Comparison of ENCODE assay signal across 24 mouse cellular contexts in genomic region chr7:109831376-109831775, GRCm38 (mm10). TPM values are rescaled to one million over a fixed set of nuclear protein-coding genes. Genes with fewer than 3 reads are reported as not detected.
DNase-seq lines count a peak whose midpoint lies in the region; ATAC-seq and TF ChIP-seq lines count a peak whose summit lies in the region.
"Had no signal": no experiment of that assay in that cellular context is flagged by ENCODE, and none has a peak within 500 bp of the region (broad histone marks: within the 10 kb centered on the region; RNA-seq: fewer than 3 reads in every experiment).

No protein-coding gene starts in this region.

- no peak for TF ChIP-seq EP300 in stomach, postnatal 0 days (optimal IDR thresholded peaks at IDR 0.05)

- no peak for TF ChIP-seq CTCF in stomach, postnatal 0 days (IDR thresholded peaks at IDR 0.05; ENCODE audit: low read depth)

- H3K4me3 ChIP-seq in stomach, embryonic 14.5 days (ENCODE audit: low read depth, low read length), result no peak overlapping the region
- H3K4me3 ChIP-seq in stomach, postnatal 0 days (ENCODE audit: low read depth, low read length), result no peak overlapping the region
- H3K4me3 ChIP-seq in stomach, embryonic 16.5 days (replicated peaks; ENCODE audit: low read length), result no peak overlapping the region
- H3K4me3 ChIP-seq: forebrain, embryonic 10.5 days; gastrocnemius, adult 2 months; hindbrain, embryonic 12.5 days; hindbrain, embryonic 15.5 days had no signal

- H3K27me3 ChIP-seq in stomach, embryonic 14.5 days (ENCODE audit: control insufficient read depth, insufficient read depth, low read length), result no peaks in the 10 kb centered on the region
- no peaks in the 10 kb centered on the region for H3K27me3 ChIP-seq in stomach, postnatal 0 days (ENCODE audit: control insufficient read depth, insufficient read depth, low read length)
- H3K27me3 ChIP-seq in stomach, embryonic 16.5 days (ENCODE audit: control insufficient read depth, insufficient read depth, low read length), result no peaks in the 10 kb centered on the region
- H3K27me3 ChIP-seq: hindbrain, embryonic 12.5 days; hindbrain, embryonic 15.5 days had no signal

- H3K9ac ChIP-seq in stomach, embryonic 14.5 days (replicated peaks; ENCODE audit: low read depth, low read length), result no peak overlapping the region
- H3K9ac ChIP-seq in stomach, postnatal 0 days (ENCODE audit: low read length), result no peak overlapping the region
- no peak overlapping the region for H3K9ac ChIP-seq in stomach, embryonic 16.5 days (ENCODE audit: low read length)
- H3K9ac ChIP-seq: forebrain, postnatal 0 days; hindbrain, embryonic 12.5 days; hindbrain, embryonic 15.5 days had no signal

- H3K36me3 ChIP-seq in stomach, embryonic 14.5 days (ENCODE audit: control insufficient read depth, insufficient read depth, low read length), result no peaks in the 10 kb centered on the region
- H3K36me3 ChIP-seq in stomach, postnatal 0 days (ENCODE audit: control insufficient read depth, insufficient read depth, low read length), result no peaks in the 10 kb centered on the region
- H3K36me3 ChIP-seq in stomach, embryonic 16.5 days (ENCODE audit: control insufficient read depth, insufficient read depth, low read length), result no peaks in the 10 kb centered on the region
- H3K36me3 ChIP-seq: forebrain, embryonic 10.5 days; hindbrain, embryonic 12.5 days; hindbrain, embryonic 15.5 days had no signal

- WGBS in stomach, embryonic 14.5 days, result 51% methylated on average over 2 of the region's 2 CpGs
- 64% methylated on average over 2 of the region's 2 CpGs for WGBS in stomach, postnatal 0 days
- WGBS in stomach, embryonic 16.5 days, result 57% methylated on average over 2 of the region's 2 CpGs

- ATAC-seq in stomach, embryonic 14.5 days (ENCODE audit: insufficient number of reproducible peaks, insufficient read depth, low FRiP score, low read depth), result 0 out of 2 replicates have a peak, but pooled peaks have one; percentile 15
- ATAC-seq in stomach, postnatal 0 days (ENCODE audit: low FRiP score, low TSS enrichment), result no peak
- ATAC-seq in stomach, embryonic 16.5 days (ENCODE audit: insufficient read depth, low FRiP score), result peak; percentile 26; the same call in 1 of the 2 replicates
- ATAC-seq: CD4-positive, CD25-positive, alpha-beta regulatory T cell, adult 4 months; forebrain, embryonic 14.5 days; forebrain, postnatal 0 days had no signal

- H3K27ac ChIP-seq in stomach, embryonic 14.5 days (ENCODE audit: low read length), result no peak overlapping the region
- no peak overlapping the region for H3K27ac ChIP-seq in stomach, postnatal 0 days (replicated peaks)
- no peak overlapping the region for H3K27ac ChIP-seq in stomach, embryonic 16.5 days (ENCODE audit: low read length)
- H3K27ac ChIP-seq: forebrain, embryonic 10.5 days; gastrocnemius, adult 2 months; hindbrain, embryonic 12.5 days; hindbrain, embryonic 15.5 days had no signal

- H3K4me1 ChIP-seq in stomach, embryonic 14.5 days (ENCODE audit: control insufficient read depth, insufficient read depth, low read length), result peaks cover 6% of the 10 kb centered on the region; the same call in 1 of the 2 replicates
- no peaks in the 10 kb centered on the region for H3K4me1 ChIP-seq in stomach, postnatal 0 days (replicated peaks; ENCODE audit: control insufficient read depth, insufficient read depth)
- peaks cover 4% of the 10 kb centered on the region for H3K4me1 ChIP-seq in stomach, embryonic 16.5 days (ENCODE audit: control insufficient read depth, insufficient read depth, low read length)
- H3K4me1 ChIP-seq: forebrain, embryonic 10.5 days; hindbrain, embryonic 12.5 days; hindbrain, embryonic 15.5 days had no signal

- no peak overlapping the region for H3K4me2 ChIP-seq in stomach, embryonic 14.5 days (replicated peaks; ENCODE audit: low read depth, low read length)
- H3K4me2 ChIP-seq in stomach, postnatal 0 days (replicated peaks; ENCODE audit: low read depth), result no peak overlapping the region
- no peak overlapping the region for H3K4me2 ChIP-seq in stomach, embryonic 16.5 days (ENCODE audit: low read depth, low read length)
- H3K4me2 ChIP-seq: heart, embryonic 11.5 days; hindbrain, embryonic 12.5 days; hindbrain, embryonic 15.5 days had no signal

- no peaks in the 10 kb centered on the region for H3K9me3 ChIP-seq in stomach, embryonic 14.5 days (ENCODE audit: control insufficient read depth, low read depth, low read length)
- H3K9me3 ChIP-seq in stomach, postnatal 0 days (ENCODE audit: control insufficient read depth, low read length), result no peaks in the 10 kb centered on the region
- H3K9me3 ChIP-seq in stomach, embryonic 16.5 days (replicated peaks; ENCODE audit: control insufficient read depth, low read length), result no peaks in the 10 kb centered on the region
- H3K9me3 ChIP-seq: forebrain, embryonic 10.5 days; hindbrain, embryonic 12.5 days; hindbrain, embryonic 15.5 days had no signal

- DNase-seq in adrenal gland, adult 8-10 months, result peak; percentile 39
- DNase-seq in adrenal gland, postnatal 14 days, result no peak
- peak; percentile 18 for DNase-seq in lung, postnatal 25 days (ENCODE audit: low spot score)
- DNase-seq in lung, postnatal 10 days, result no peak
- DNase-seq in stomach, postnatal 0 days (ENCODE audit: low spot score), result no peak
- no peak for DNase-seq in neural tube, embryonic 10.5 days (ENCODE audit: extremely low spot score, low spot score)
- DNase-seq: cerebellum, adult 18-20 months; cerebellum, adult 9-10 months; cerebellum, postnatal 14 days; forebrain, postnatal 0 days; gastrocnemius, adult 2 months; gastrocnemius, postnatal 14 days; heart, adult 11 months had no signal

RNA-seq across cellular contexts. Expression of gene Scube2, which starts 34.1 kb away (rescaled TPM):
- 1 to 10 TPM in 3 of 4 experiments, under 1 TPM in 1; 0.49 to 1.2 (median 1.1) TPM for total RNA-seq in adrenal gland, adult 8-10 months (2022)
- 0.64 and 0.78 TPM in 2 replicates for total RNA-seq in adrenal gland, postnatal 14 days (2021)
- 1.9 and 2.2 TPM in 2 replicates for polyA plus RNA-seq in stomach, embryonic 14.5 days (2014; fragmentation: Nextera tagmentation; extraction: Ambion mirVana)
- 0.79 and 0.96 TPM in 2 replicates for polyA plus RNA-seq in stomach, postnatal 0 days (2015; fragmentation: Nextera tagmentation; extraction: Ambion mirVana)
- 1.8 and 1.9 TPM in 2 replicates for polyA plus RNA-seq in stomach, embryonic 16.5 days (2015; fragmentation: Nextera tagmentation; extraction: Ambion mirVana)
- total RNA-seq: hematopoietic stem cell, adult 5-6 weeks had no signal
- polyA plus RNA-seq: CD4-positive, CD25-positive, alpha-beta regulatory T cell, adult 4 months had no signal

RNA-seq across cellular contexts. Expression of gene Nrip3, which starts 49.6 kb away (rescaled TPM):
- total RNA-seq in adrenal gland, adult 8-10 months (2022), result 1 to 10 TPM in 1 of 4 experiments, under 1 TPM in 3; 0.38 to 1.3 (median 0.63) TPM
- total RNA-seq in adrenal gland, postnatal 14 days (2021), result 0.67 and 1.2 TPM in 2 replicates
- polyA plus RNA-seq in stomach, embryonic 14.5 days (2014; fragmentation: Nextera tagmentation; extraction: Ambion mirVana), result 0.94 and 1.4 TPM in 2 replicates
- 0.63 and 0.73 TPM in 2 replicates for polyA plus RNA-seq in stomach, postnatal 0 days (2015; fragmentation: Nextera tagmentation; extraction: Ambion mirVana)
- 0.87 and 1.2 TPM in 2 replicates for polyA plus RNA-seq in stomach, embryonic 16.5 days (2015; fragmentation: Nextera tagmentation; extraction: Ambion mirVana)
- total RNA-seq: gastrocnemius, adult 2 months; hematopoietic stem cell, adult 5-6 weeks; MEL had no signal
- polyA plus RNA-seq: C2C12 had no signal

Comparison
In these comparisons a context has a peak if more than half of its experiments do, and no peak if none do; other contexts are left out.
1. DNase-seq: peak in adrenal gland, adult 8-10 months (single experiment) and lung, postnatal 25 days (single experiment); none in adrenal gland, postnatal 14 days (single experiment), lung, postnatal 10 days (single experiment), stomach, postnatal 0 days (single experiment) and neural tube, embryonic 10.5 days (single experiment).